Mouse (Mus musculus): ENCODE data around the gene Ttc25. TPM values are rescaled to one million over a fixed set of nuclear protein-coding genes. Genes with fewer than 3 reads are reported as not detected.
"Not testable (repeated sequence)": the region's sequence is repeated elsewhere in the genome, so short reads cannot be mapped to it uniquely, and the experiment has no call there.

The Ttc25 gene
- polyA plus RNA-seq, 1 experiment: 0.06 TPM

DNA sequence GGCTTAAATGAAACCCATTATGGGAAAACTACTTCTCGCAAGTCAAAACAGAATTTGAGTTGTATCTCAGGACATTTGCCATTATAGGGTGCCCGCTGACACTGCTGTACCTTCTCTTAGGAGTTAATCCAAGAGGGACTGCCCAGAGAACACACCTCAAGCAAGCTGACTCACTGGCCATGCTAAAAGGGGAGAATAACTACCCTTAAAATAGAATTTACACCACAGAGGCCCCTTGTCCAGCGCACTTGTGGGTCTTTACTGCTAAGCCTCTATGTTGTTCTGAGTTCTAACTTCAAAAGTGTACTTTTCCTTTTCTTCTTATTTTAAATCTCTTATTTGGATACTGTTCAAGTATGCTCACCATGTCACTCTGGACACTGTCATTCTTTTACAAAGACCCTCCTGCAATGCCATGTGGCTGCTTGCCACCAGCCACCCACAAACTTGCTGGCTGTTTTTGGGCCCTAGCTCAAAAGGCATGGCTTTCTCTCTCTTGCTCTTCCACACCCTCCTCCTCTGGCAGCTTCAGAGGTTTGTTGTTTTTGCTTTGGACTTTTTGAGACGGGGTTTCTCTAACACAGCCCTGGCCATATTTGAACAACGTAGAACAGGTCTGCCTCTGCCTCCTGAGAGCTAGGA is 64.1 kb downstream of the Ttc25 start:
- TF ChIP-seq USF1 (IDR thresholded peaks at IDR 0.05; ENCODE audit: low read depth) (no peak), MAX (IDR thresholded peaks at IDR 0.05) (no peak), MYOD1 (IDR thresholded peaks at IDR 0.05; ENCODE audit: control insufficient read depth, insufficient read length, low read depth) (no peak), FOSL1 (IDR thresholded peaks at IDR 0.05; ENCODE audit: insufficient read depth, low read length, poor library complexity, severe bottlenecking) (no peak), MYOG (IDR thresholded peaks at IDR 0.05; ENCODE audit: control insufficient read depth, extremely low read depth, insufficient read length) (no peak), CTCF (IDR thresholded peaks at IDR 0.05; ENCODE audit: control insufficient read depth, insufficient read depth, insufficient read length) (no peak), CEBPB (IDR thresholded peaks at IDR 0.05; ENCODE audit: low read depth) (no peak)
- no peaks in the 10 kb centered on the region for H3K27me3 ChIP-seq (ENCODE audit: control insufficient read depth, insufficient read depth, insufficient read length)
- peaks cover 100% of the 10 kb centered on the region for H3K79me2 ChIP-seq (ENCODE audit: control insufficient read depth, insufficient read depth)
- no peak overlapping the region for H3K4me3 ChIP-seq (ENCODE audit: insufficient read depth, poor library complexity, severe bottlenecking)
- H3K36me3 ChIP-seq (ENCODE audit: control insufficient read depth, insufficient read depth): peaks cover 50% of the 10 kb centered on the region
- H3ac ChIP-seq (ENCODE audit: control insufficient read depth, insufficient read length, low read depth): no peak overlapping the region
- H3K79me3 ChIP-seq (ENCODE audit: low read depth): peaks cover 94% of the 10 kb centered on the region

DNA sequence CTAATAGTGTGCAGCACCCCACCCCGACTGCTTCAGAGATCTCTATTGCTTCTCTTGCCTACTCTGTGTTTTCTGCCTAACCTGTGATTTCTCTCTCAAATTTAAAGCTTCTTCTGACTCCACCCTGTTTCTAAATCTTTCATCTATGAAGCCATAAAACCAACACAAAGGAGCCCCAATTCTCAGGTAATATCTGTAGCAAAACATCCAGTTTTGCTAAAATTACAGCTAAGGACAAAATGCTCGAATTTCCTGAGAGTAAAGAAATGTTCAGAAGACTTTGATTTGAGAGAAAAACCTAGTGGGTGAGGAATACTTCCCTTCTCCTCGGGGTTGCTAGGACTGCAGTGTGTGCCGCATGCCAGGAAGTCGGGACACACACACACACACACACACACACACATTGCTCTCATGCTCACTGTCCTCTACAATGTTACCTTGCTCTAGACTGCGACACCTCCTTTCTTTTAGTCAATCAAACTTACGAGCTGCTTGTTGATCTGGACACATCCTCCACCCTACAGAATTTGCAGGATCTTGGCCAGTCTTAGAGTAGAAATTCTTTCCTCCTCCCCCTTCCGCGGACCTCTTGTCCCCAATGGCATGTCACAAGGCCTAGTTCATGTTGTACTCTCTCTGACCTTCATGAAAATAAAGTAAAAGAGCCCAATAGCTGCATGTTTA is 64.7 kb downstream of the Ttc25 start:
- H3K36me3 ChIP-seq (ENCODE audit: control insufficient read depth, insufficient read depth): peaks cover 50% of the 10 kb centered on the region

DNA sequence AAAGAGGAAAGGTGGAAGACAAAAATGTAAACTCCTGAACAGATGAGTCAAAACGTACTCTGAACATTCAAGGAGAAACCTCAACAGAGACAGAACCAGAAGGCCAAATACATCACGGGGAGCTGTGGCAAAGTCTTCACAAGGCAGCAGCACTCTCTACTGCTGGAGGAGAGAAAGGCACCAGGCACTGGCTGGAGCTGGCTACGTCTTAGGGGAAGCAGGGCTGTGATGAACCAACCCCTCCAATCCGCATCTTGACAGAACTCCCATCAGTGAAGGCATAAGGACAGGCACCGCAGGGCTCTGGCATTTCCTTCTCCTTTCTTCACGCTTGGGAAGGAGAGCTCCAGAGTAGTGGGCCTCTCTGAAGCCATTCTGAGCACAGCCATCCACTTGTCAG is 66.2 kb downstream of the Ttc25 start:
- no peak overlapping the region for H3ac ChIP-seq (ENCODE audit: control insufficient read depth, insufficient read length, low read depth)
- H3K4me3 ChIP-seq (ENCODE audit: insufficient read depth, poor library complexity, severe bottlenecking): no peak overlapping the region
- H3K79me3 ChIP-seq (ENCODE audit: low read depth): peaks cover 97% of the 10 kb centered on the region
- H3K27me3 ChIP-seq (ENCODE audit: control insufficient read depth, insufficient read depth, insufficient read length): no peaks in the 10 kb centered on the region
- no peak for TF ChIP-seq USF1 (IDR thresholded peaks at IDR 0.05; ENCODE audit: low read depth)
- TF ChIP-seq CEBPB (IDR thresholded peaks at IDR 0.05; ENCODE audit: low read depth): no peak
- TF ChIP-seq MYOG (IDR thresholded peaks at IDR 0.05; ENCODE audit: control insufficient read depth, extremely low read depth, insufficient read length): no peak
- no peak for TF ChIP-seq MAX (IDR thresholded peaks at IDR 0.05)
- no peak for TF ChIP-seq FOSL1 (IDR thresholded peaks at IDR 0.05; ENCODE audit: insufficient read depth, low read length, poor library complexity, severe bottlenecking)
- TF ChIP-seq MYOD1 (IDR thresholded peaks at IDR 0.05; ENCODE audit: control insufficient read depth, insufficient read length, low read depth): no peak
- no peak for TF ChIP-seq CTCF (IDR thresholded peaks at IDR 0.05; ENCODE audit: control insufficient read depth, insufficient read depth, insufficient read length)
- peaks cover 100% of the 10 kb centered on the region for H3K79me2 ChIP-seq (ENCODE audit: control insufficient read depth, insufficient read depth)
- H3K36me3 ChIP-seq (ENCODE audit: control insufficient read depth, insufficient read depth): peaks cover 56% of the 10 kb centered on the region

More for the DNA sequence above, 64.7 kb downstream of the Ttc25 start:
- no peak overlapping the region for H3ac ChIP-seq (ENCODE audit: control insufficient read depth, insufficient read length, low read depth)
- no peak overlapping the region for H3K4me3 ChIP-seq (ENCODE audit: insufficient read depth, poor library complexity, severe bottlenecking)
- peaks cover 96% of the 10 kb centered on the region for H3K79me3 ChIP-seq (ENCODE audit: low read depth)
- TF ChIP-seq MAX (IDR thresholded peaks at IDR 0.05): no peak
- no peak for TF ChIP-seq FOSL1 (IDR thresholded peaks at IDR 0.05; ENCODE audit: insufficient read depth, low read length, poor library complexity, severe bottlenecking)
- TF ChIP-seq MYOD1 (IDR thresholded peaks at IDR 0.05; ENCODE audit: control insufficient read depth, insufficient read length, low read depth): no peak
- TF ChIP-seq MYOG (IDR thresholded peaks at IDR 0.05; ENCODE audit: control insufficient read depth, extremely low read depth, insufficient read length): no peak
- TF ChIP-seq CTCF (IDR thresholded peaks at IDR 0.05; ENCODE audit: control insufficient read depth, insufficient read depth, insufficient read length): no peak
- TF ChIP-seq CEBPB (IDR thresholded peaks at IDR 0.05; ENCODE audit: low read depth): no peak
- no peak for TF ChIP-seq USF1 (IDR thresholded peaks at IDR 0.05; ENCODE audit: low read depth)
- H3K79me2 ChIP-seq (ENCODE audit: control insufficient read depth, insufficient read depth): peaks cover 100% of the 10 kb centered on the region
- no peaks in the 10 kb centered on the region for H3K27me3 ChIP-seq (ENCODE audit: control insufficient read depth, insufficient read depth, insufficient read length)

GRCm38 (mm10) chr11:100613241-100613640 is 67.8 kb downstream of the Ttc25 start:
- H3K36me3 ChIP-seq (ENCODE audit: control insufficient read depth, insufficient read depth): peaks cover 47% of the 10 kb centered on the region
- H3K4me3 ChIP-seq (ENCODE audit: insufficient read depth, poor library complexity, severe bottlenecking): no peak overlapping the region
- H3K79me3 ChIP-seq (ENCODE audit: low read depth): peaks cover 98% of the 10 kb centered on the region
- H3ac ChIP-seq (ENCODE audit: control insufficient read depth, insufficient read length, low read depth): no peak overlapping the region
- H3K79me2 ChIP-seq (ENCODE audit: control insufficient read depth, insufficient read depth): peaks cover 100% of the 10 kb centered on the region
- H3K27me3 ChIP-seq (ENCODE audit: control insufficient read depth, insufficient read depth, insufficient read length): no peaks in the 10 kb centered on the region
- TF ChIP-seq CTCF (IDR thresholded peaks at IDR 0.05; ENCODE audit: control insufficient read depth, insufficient read depth, insufficient read length) (no peak), MYOD1 (IDR thresholded peaks at IDR 0.05; ENCODE audit: control insufficient read depth, insufficient read length, low read depth) (no peak), CEBPB (IDR thresholded peaks at IDR 0.05; ENCODE audit: low read depth) (no peak), FOSL1 (IDR thresholded peaks at IDR 0.05; ENCODE audit: insufficient read depth, low read length, poor library complexity, severe bottlenecking) (no peak), MYOG (IDR thresholded peaks at IDR 0.05; ENCODE audit: control insufficient read depth, extremely low read depth, insufficient read length) (no peak), MAX (IDR thresholded peaks at IDR 0.05) (no peak), USF1 (IDR thresholded peaks at IDR 0.05; ENCODE audit: low read depth) (no peak)

GRCm38 (mm10) chr11:100616332-100616731 is 70.9 kb downstream of the Ttc25 start:
- H3K79me3 ChIP-seq (ENCODE audit: low read depth): peaks cover 77% of the 10 kb centered on the region
- H3ac ChIP-seq (ENCODE audit: control insufficient read depth, insufficient read length, low read depth): no peak overlapping the region
- peaks cover 85% of the 10 kb centered on the region for H3K79me2 ChIP-seq (ENCODE audit: control insufficient read depth, insufficient read depth)
- no peaks in the 10 kb centered on the region for H3K27me3 ChIP-seq (ENCODE audit: control insufficient read depth, insufficient read depth, insufficient read length)
- no peak for TF ChIP-seq FOSL1 (IDR thresholded peaks at IDR 0.05; ENCODE audit: insufficient read depth, low read length, poor library complexity, severe bottlenecking)
- no peak for TF ChIP-seq MYOG (IDR thresholded peaks at IDR 0.05; ENCODE audit: control insufficient read depth, extremely low read depth, insufficient read length)
- no peak for TF ChIP-seq MAX (IDR thresholded peaks at IDR 0.05)
- no peak for TF ChIP-seq CTCF (IDR thresholded peaks at IDR 0.05; ENCODE audit: control insufficient read depth, insufficient read depth, insufficient read length)
- TF ChIP-seq CEBPB (IDR thresholded peaks at IDR 0.05; ENCODE audit: low read depth): no peak
- no peak for TF ChIP-seq USF1 (IDR thresholded peaks at IDR 0.05; ENCODE audit: low read depth)
- TF ChIP-seq MYOD1 (IDR thresholded peaks at IDR 0.05; ENCODE audit: control insufficient read depth, insufficient read length, low read depth): no peak
- no peak overlapping the region for H3K4me3 ChIP-seq (ENCODE audit: insufficient read depth, poor library complexity, severe bottlenecking)
- peaks cover 21% of the 10 kb centered on the region for H3K36me3 ChIP-seq (ENCODE audit: control insufficient read depth, insufficient read depth)

DNA sequence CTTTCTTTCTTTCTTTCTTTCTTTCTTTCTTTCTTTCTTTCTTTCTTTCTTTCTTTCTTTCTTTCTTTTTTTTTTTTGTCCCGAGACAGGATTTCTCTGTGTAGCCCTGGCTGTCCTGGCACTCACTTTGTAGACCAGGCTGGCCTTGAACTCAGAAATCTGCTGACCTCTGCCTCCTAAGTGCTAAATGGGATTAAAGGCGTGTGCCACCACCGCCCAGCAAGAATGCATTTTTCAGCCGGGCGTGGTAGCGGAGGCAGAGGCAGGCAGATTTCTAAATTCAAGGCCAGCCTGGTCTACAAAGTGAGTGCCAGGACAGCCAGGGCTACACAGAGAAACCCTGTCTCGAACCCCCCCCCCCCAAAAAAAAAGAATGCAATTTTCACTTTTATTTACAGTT is 71.4 kb downstream of the Ttc25 start:
- peaks cover 20% of the 10 kb centered on the region for H3K36me3 ChIP-seq (ENCODE audit: control insufficient read depth, insufficient read depth)
- not testable (repeated sequence) for H3K4me3 ChIP-seq (ENCODE audit: insufficient read depth, poor library complexity, severe bottlenecking); H3ac ChIP-seq (ENCODE audit: control insufficient read depth, insufficient read length, low read depth)

More for the DNA sequence above, 71.4 kb downstream of the Ttc25 start:
- H3K79me3 ChIP-seq (ENCODE audit: low read depth): peaks cover 72% of the 10 kb centered on the region
- H3K79me2 ChIP-seq (ENCODE audit: control insufficient read depth, insufficient read depth): peaks cover 80% of the 10 kb centered on the region
- H3K27me3 ChIP-seq (ENCODE audit: control insufficient read depth, insufficient read depth, insufficient read length): not testable (repeated sequence)

Data from C2C12 (cell line).